Mouse (Mus musculus) spleen, postnatal 4 days (tissue): Measurements from ENCODE around the gene Tsfm.
"Not testable (repeated sequence)": the region's sequence is repeated elsewhere in the genome, so short reads cannot be mapped to it uniquely, and the experiment has no call there.

Source experiments
- DNase-seq, 2 experiments: peaks; one replicate each; pipeline ENCODE4 v3.0.0; 2022; ENCODE audit warnings: low spot score in 2 of 2

Gene Tsfm

GRCm38 (mm10) chr10:127063913-127064870 lies 33.6 kb upstream of the Tsfm start:
- DNase-seq, result no peak

- peak; percentile 94 to 96 for DNase-seq
Measured at GRCm38 (mm10) chr10:127063239-127063872, 32.7 kb upstream of the Tsfm start, which contains the start of gene Cdk4. TSS of gene Cdk4 (plus strand) at chr10:127063534.

GRCm38 (mm10) chr10:127062503-127062902 lies 31.9 kb upstream of the Tsfm start:
- DNase-seq, result no peak

- DNase-seq, result not testable (repeated sequence)
Measured at GRCm38 (mm10) chr10:127062101-127062500, 31.5 kb upstream of the Tsfm start.

GRCm38 (mm10) chr10:127061513-127061912 lies 30.9 kb upstream of the Tsfm start:
- no peak for DNase-seq

GRCm38 (mm10) chr10:127061085-127061484 lies 30.4 kb upstream of the Tsfm start:
- no peak for DNase-seq

GRCm38 (mm10) chr10:127059968-127060916 lies 29.6 kb upstream of the Tsfm start, which contains the start of gene March9:
TSS of gene March9 (minus strand) at chr10:127060184.
- DNase-seq, result peak in 1 of 2 experiments; percentile 46

- no peak for DNase-seq
Measured at GRCm38 (mm10) chr10:127059174-127059967, 28.7 kb upstream of the Tsfm start.

- DNase-seq, result no peak
Measured at GRCm38 (mm10) chr10:127058708-127059107, 28.1 kb upstream of the Tsfm start.

- peak; percentile 77 to 92 for DNase-seq
Measured at GRCm38 (mm10) chr10:127058161-127058560, 27.5 kb upstream of the Tsfm start.

- DNase-seq, result no peak
Measured at GRCm38 (mm10) chr10:127056490-127056889, 25.9 kb upstream of the Tsfm start.

GRCm38 (mm10) chr10:127055406-127055805 lies 24.8 kb upstream of the Tsfm start:
- DNase-seq, result no peak

GRCm38 (mm10) chr10:127054646-127055045 lies 24.0 kb upstream of the Tsfm start:
- DNase-seq, result no peak

- DNase-seq, result no peak
Measured at GRCm38 (mm10) chr10:127050119-127050474, 19.5 kb upstream of the Tsfm start.

- DNase-seq, result no peak
Measured at GRCm38 (mm10) chr10:127049395-127050118, 18.9 kb upstream of the Tsfm start.

- no peak for DNase-seq
Measured at GRCm38 (mm10) chr10:127048608-127049394, 18.2 kb upstream of the Tsfm start.

GRCm38 (mm10) chr10:127047954-127048353 lies 17.3 kb upstream of the Tsfm start, which contains the start of gene Cyp27b1:
TSS of gene Cyp27b1 (plus strand) at chr10:127048250.
- no peak for DNase-seq

- DNase-seq, result no peak
Measured at GRCm38 (mm10) chr10:127043187-127043586, 12.5 kb upstream of the Tsfm start.

- no peak for DNase-seq
Measured at GRCm38 (mm10) chr10:127042468-127043115, 12.0 kb upstream of the Tsfm start.
